Mouse (Mus musculus): ENCODE measurements around the gene Ifit3. TPM values are rescaled to one million over a fixed set of nuclear protein-coding genes. Genes with fewer than 3 reads are reported as not detected.
"Not testable (repeated sequence)": the region's sequence is repeated elsewhere in the genome, so short reads cannot be mapped to it uniquely, and the experiment has no call there.

The Ifit3 gene
- total RNA-seq, 2 experiments from 2014 or later = 4.5 to 4.7 TPM

DNA sequence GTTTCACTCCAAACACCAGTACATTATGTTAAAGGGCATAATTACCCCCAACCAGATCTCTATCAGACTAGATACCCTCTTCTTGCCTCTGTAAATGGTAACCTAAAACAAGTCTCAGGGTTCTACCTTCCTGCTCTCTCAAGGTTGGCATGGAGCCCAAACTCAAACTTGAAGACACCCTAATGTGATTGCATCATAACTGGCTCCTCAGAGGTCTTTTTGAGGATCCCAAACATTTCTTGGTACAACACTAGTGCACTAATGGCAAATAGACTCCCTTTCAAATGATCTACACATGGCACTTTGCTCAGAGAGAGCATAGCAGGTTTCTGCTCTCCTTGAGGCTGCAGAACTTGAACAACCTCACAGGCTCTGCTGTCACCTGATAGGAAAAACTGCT, 13.5 kb downstream of the Ifit3 start:
- intact Hi-C loops (cut with DNase I) = no loop called here
- TF ChIP-seq CTCF (IDR thresholded peaks at IDR 0.05) = no peak
- DNase-seq (ENCODE audit: extremely low spot score in 1 of 2, low spot score in 2 of 2) = no peak
- Histone ChIP-seq H3K27ac (no peak overlapping the region), H3K4me3 (no peak overlapping the region)

DNA sequence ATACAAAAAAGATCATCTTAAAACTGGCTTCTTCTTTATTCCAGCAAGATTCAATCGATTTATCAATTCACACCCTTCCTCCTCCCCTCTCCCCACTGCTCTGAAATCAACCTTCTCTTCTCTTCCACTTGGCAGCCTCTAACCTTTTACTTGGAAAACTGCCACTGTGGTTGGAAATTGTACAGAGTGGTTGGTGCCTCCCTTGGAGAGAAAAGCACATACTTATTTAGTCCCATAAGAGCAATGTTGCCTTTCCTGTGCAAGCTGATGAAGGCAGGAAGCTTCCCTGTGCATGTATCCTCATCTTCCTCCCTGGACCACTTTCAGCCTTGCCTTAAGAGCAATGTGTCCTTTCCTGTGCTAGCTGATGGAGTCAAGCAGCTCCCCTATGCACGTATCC, 15.0 kb downstream of the Ifit3 start:
- Histone ChIP-seq H3K4me3 (no peak overlapping the region), H3K27ac (no peak overlapping the region)
- no peak for TF ChIP-seq CTCF (IDR thresholded peaks at IDR 0.05)
- intact Hi-C loops (cut with DNase I) = no loop called here
- DNase-seq (ENCODE audit: extremely low spot score in 1 of 2, low spot score in 2 of 2) = no peak

DNA sequence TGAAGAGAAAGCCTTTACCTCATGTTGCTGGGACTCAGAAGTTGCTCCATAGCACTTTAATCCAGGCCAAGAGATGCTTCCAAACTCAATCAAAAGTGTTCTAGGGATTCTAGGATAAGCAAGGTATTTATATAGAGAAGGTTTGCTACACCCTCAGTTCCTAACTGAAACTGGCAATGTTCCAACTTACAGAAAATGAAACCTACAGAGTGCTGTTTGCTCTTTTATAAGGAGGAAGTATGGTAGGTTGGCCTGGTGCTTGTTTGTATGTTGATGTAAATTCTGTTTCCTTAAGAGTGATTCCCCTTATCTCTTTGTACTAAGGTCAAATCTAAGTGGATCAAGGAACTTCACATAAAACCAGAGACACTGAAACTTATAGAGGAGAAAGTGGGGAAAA, 15.9 kb downstream of the Ifit3 start:
- H3K27ac ChIP-seq; H3K4me3 ChIP-seq; DNase-seq (ENCODE audit: extremely low spot score in 1 of 2, low spot score in 2 of 2); intact Hi-C loops (cut with DNase I): not testable (repeated sequence)

GRCm38 (mm10) chr19:34601888-34602287, 18.6 kb downstream of the Ifit3 start, which contains the start of gene Ifit1bl1:
Gene Ifit1bl1, minus strand, starts transcription at chr19:34601956.
- intact Hi-C loops (cut with DNase I) = not testable (repeated sequence)

DNA sequence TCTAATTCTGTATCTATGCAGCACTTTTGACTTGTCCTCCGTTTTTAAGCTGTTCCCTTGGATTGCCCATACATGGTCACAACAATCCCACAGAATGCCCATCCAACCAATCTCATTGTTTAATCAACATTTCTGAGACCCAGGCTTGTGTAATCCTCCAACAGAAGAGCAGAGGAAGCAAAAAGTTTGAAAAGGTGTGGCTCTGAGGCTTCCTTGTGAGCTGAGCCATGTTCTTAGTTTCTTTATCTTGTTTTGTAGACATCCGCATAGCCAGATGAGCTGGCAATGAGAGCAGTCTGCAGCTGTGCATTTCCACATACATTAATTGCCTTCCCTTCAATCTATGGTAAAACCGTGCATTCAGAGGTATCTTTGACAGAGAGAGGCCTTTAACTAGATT, 22.1 kb downstream of the Ifit3 start:
- DNase-seq (ENCODE audit: extremely low spot score in 1 of 2, low spot score in 2 of 2) = no peak
- intact Hi-C loops (cut with DNase I) = no loop called here
- no peak overlapping the region for H3K4me3 ChIP-seq
- no peak for TF ChIP-seq CTCF (IDR thresholded peaks at IDR 0.05)
- no peak overlapping the region for H3K27ac ChIP-seq

More at GRCm38 (mm10) chr19:34601888-34602287, 18.6 kb downstream of the Ifit3 start, which contains the start of gene Ifit1bl1:
- not testable (repeated sequence) for H3K27ac ChIP-seq; H3K4me3 ChIP-seq; DNase-seq (ENCODE audit: extremely low spot score in 1 of 2, low spot score in 2 of 2)

DNA sequence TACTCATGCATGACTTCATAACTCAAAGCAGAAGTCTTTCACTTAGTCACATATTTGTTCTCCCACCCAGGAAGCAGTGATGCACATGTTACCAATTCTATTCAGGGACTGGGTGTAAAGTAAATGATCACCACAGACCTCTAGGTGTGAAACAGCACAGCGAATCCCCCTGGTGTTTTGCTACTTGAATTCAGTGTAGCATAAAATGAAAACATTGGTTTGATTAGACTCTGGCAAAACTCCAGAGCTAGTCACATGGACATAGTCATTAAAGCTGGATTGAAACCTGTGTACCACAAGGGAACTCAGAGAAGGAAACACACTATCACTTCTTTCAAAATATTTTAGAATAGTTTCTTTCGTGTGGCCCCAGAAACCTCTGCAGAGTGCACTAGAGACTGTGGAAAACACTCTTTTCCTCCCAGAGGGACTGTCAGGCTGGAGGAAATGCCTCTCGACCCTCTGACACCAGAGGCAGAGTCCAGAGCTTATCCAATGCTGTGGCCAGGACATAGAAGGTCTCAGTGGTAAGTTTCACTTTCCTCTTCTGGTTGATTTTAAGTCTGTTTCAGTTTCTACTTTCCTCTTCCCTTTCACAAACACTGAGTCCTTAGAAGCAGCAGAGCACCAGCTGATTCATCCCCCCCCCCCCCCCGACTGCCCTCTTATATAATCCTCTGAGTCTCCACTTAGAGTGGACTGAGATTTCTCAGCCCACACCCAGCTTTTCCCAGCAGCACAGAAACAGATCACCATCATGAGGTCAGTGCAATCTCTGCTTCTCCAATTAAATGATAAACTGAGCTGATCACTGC, 24.1 kb downstream of the Ifit3 start, which contains the start of gene Ifit3b:
Gene Ifit3b, plus strand, starts transcription at position 734 of the 815 bp plus-strand sequence.
- intact Hi-C loops (cut with DNase I) = not testable (repeated sequence)
- H3K4me3 ChIP-seq = peak within 1 kb of the TSS; percentile 24; the same call in 1 of the 2 replicates

GRCm38 (mm10) chr19:34610118-34610517, 26.8 kb downstream of the Ifit3 start:
- DNase-seq (ENCODE audit: extremely low spot score in 1 of 2, low spot score in 2 of 2); H3K4me3 ChIP-seq; intact Hi-C loops (cut with DNase I); H3K27ac ChIP-seq: not testable (repeated sequence)

More for the DNA sequence above, 24.1 kb downstream of the Ifit3 start, which contains the start of gene Ifit3b:
- peak within 1 kb of the TSS; percentile 79 for H3K27ac ChIP-seq
- not testable (repeated sequence) for DNase-seq (ENCODE audit: extremely low spot score in 1 of 2, low spot score in 2 of 2)

- intact Hi-C loops (cut with DNase I); H3K4me3 ChIP-seq; H3K27ac ChIP-seq; DNase-seq (ENCODE audit: extremely low spot score in 1 of 2, low spot score in 2 of 2): not testable (repeated sequence)
Measured at GRCm38 (mm10) chr19:34612243-34613001, 29.1 kb downstream of the Ifit3 start.

GRCm38 (mm10) chr19:34620871-34621270, 37.5 kb downstream of the Ifit3 start:
- intact Hi-C loops (cut with DNase I) = no loop called here
- no peak for TF ChIP-seq CTCF (IDR thresholded peaks at IDR 0.05)
- H3K4me3 ChIP-seq = no peak overlapping the region
- DNase-seq (ENCODE audit: extremely low spot score in 1 of 2, low spot score in 2 of 2) = no peak
- H3K27ac ChIP-seq = no peak overlapping the region

DNA sequence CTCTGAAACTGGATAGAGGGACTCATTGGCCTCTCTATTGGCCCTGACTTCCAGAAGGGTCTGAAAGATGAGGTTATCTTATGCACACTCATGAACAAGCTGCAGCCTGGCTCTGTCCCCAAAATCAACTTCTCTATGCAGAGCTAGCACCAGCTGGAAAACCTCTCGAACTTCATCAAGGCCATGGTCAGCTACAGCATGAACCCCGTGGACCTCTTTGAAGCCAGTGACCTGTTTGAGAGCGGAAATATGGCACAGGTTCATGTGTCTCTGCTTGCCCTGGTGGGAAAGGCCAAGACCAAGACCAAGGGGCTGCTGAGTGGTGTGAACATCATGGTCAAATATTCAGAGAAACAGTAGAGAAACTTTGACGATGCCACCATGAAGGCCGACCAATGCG, 40.5 kb downstream of the Ifit3 start:
- intact Hi-C loops (cut with DNase I) = no loop called here
- DNase-seq (ENCODE audit: extremely low spot score in 1 of 2, low spot score in 2 of 2) = no peak
- no peak for TF ChIP-seq CTCF (IDR thresholded peaks at IDR 0.05)
- no peak overlapping the region for H3K27ac ChIP-seq
- H3K4me3 ChIP-seq = no peak overlapping the region

- intact Hi-C loops (cut with DNase I) = no loop called here
- Histone ChIP-seq H3K27ac (no peak overlapping the region), H3K4me3 (no peak overlapping the region)
- no peak for TF ChIP-seq CTCF (IDR thresholded peaks at IDR 0.05)
- no peak for DNase-seq (ENCODE audit: extremely low spot score in 1 of 2, low spot score in 2 of 2)
Measured at GRCm38 (mm10) chr19:34624663-34625062, 41.3 kb downstream of the Ifit3 start.

GRCm38 (mm10) chr19:34627496-34627895, 44.2 kb downstream of the Ifit3 start:
- Histone ChIP-seq H3K27ac (no peak overlapping the region), H3K4me3 (no peak overlapping the region)
- intact Hi-C loops (cut with DNase I) = no loop called here
- no peak for DNase-seq (ENCODE audit: extremely low spot score in 1 of 2, low spot score in 2 of 2)
- TF ChIP-seq CTCF (IDR thresholded peaks at IDR 0.05) = no peak

All from left cerebral cortex, adult 2 months (tissue).